Mouse (Mus musculus) left cerebral cortex, postnatal 14 days (tissue): ENCODE data around the gene Bcl2l12. TPM values are rescaled to one million over a fixed set of nuclear protein-coding genes. Genes with fewer than 3 reads are reported as not detected.

Source experiments
- DNase-seq, 2 experiments: peaks; one replicate each; pipeline ENCODE4 v3.0.0; 2021 to 2022; ENCODE audit warnings: low spot score in 2 of 2, mixed read lengths in 1 of 2
- intact Hi-C: fragments of 180-260 bp; cut with DNase I; formaldehyde crosslinking; loops from one replicate; pipeline ENCODE4 v1.15.1; 2025
- total RNA-seq, 2 experiments: library from RNA; stranded (reverse); gene quantifications; 2 replicates each; pipeline ENCODE4 v1.2.3; 2021

The Bcl2l12 gene
- total RNA-seq, 2 experiments from 2014 or later, result 2.7 to 3.3 TPM

- intact Hi-C loops, result no loop called here
- no peak for DNase-seq
These were observed 31.9 kb downstream of the Bcl2l12 start for GRCm38 (mm10) chr7:44966638-44967037.

GRCm38 (mm10) chr7:44965975-44966374 lies 32.5 kb downstream of the Bcl2l12 start:
- intact Hi-C loops, result no loop called here
- DNase-seq, result no peak

GRCm38 (mm10) chr7:44964990-44965389 lies 33.5 kb downstream of the Bcl2l12 start:
- intact Hi-C loops, result no loop called here
- DNase-seq, result no peak

- peak in 1 of 2 experiments; percentile 1 for DNase-seq
- intact Hi-C loops, result no loop called here
These were observed 35.7 kb downstream of the Bcl2l12 start for GRCm38 (mm10) chr7:44962831-44963230.

- intact Hi-C loops, result no loop called here
- peak in 1 of 2 experiments; percentile 2 for DNase-seq
These were observed 36.2 kb downstream of the Bcl2l12 start for GRCm38 (mm10) chr7:44962337-44962736.

GRCm38 (mm10) chr7:44960512-44960910 lies 38.0 kb downstream of the Bcl2l12 start:
- DNase-seq, result no peak
- intact Hi-C loops, result no loop called here

- no peak for DNase-seq
- intact Hi-C loops, result no loop called here
These were observed 38.5 kb downstream of the Bcl2l12 start for GRCm38 (mm10) chr7:44959874-44960511.

GRCm38 (mm10) chr7:44959281-44959680 lies 39.2 kb downstream of the Bcl2l12 start:
- intact Hi-C loops, result no loop called here

GRCm38 (mm10) chr7:44958208-44958607 lies 40.3 kb downstream of the Bcl2l12 start:
- peak; percentile 57 to 75 for DNase-seq
- intact Hi-C loops, result no loop called here

More at GRCm38 (mm10) chr7:44959281-44959680, 39.2 kb downstream of the Bcl2l12 start:
- DNase-seq, result no peak

- intact Hi-C loops, result no loop called here
These were observed 41.2 kb downstream of the Bcl2l12 start for GRCm38 (mm10) chr7:44957183-44957835.

GRCm38 (mm10) chr7:44956266-44956665 lies 42.2 kb downstream of the Bcl2l12 start:
- DNase-seq, result no peak
- intact Hi-C loops, result no loop called here

More at GRCm38 (mm10) chr7:44957183-44957835, 41.2 kb downstream of the Bcl2l12 start:
- DNase-seq, result no peak

GRCm38 (mm10) chr7:44955628-44956027 lies 42.9 kb downstream of the Bcl2l12 start:
- intact Hi-C loops, result loop anchor here (2.0 kb wide), 1 partner anchor 27 kb away; the partner anchor contains the start of gene Ap2a1
- no peak for DNase-seq

GRCm38 (mm10) chr7:44954091-44954885 lies 44.2 kb downstream of the Bcl2l12 start:
- intact Hi-C loops, result loop anchor here (2.0 kb wide), 1 partner anchor 25 kb away; the partner anchor contains the start of gene Ap2a1
- no peak for DNase-seq

GRCm38 (mm10) chr7:44953561-44953960 lies 45.0 kb downstream of the Bcl2l12 start:
- no peak for DNase-seq
- intact Hi-C loops, result no loop called here

- intact Hi-C loops, result no loop called here
- DNase-seq, result peak; percentile 83
These were observed 45.8 kb downstream of the Bcl2l12 start for GRCm38 (mm10) chr7:44952611-44953306.

GRCm38 (mm10) chr7:44951960-44952359 lies 46.6 kb downstream of the Bcl2l12 start:
- DNase-seq, result no peak

GRCm38 (mm10) chr7:44949922-44950321 lies 48.6 kb downstream of the Bcl2l12 start:
- no peak for DNase-seq
- intact Hi-C loops, result no loop called here

More at GRCm38 (mm10) chr7:44951960-44952359, 46.6 kb downstream of the Bcl2l12 start:
- intact Hi-C loops, result no loop called here

GRCm38 (mm10) chr7:44942904-44943303 lies 55.6 kb downstream of the Bcl2l12 start, which contains the start of gene Tsks:
Gene Tsks (plus strand): TSS chr7:44943204.
- intact Hi-C loops, result no loop called here
- DNase-seq, result no peak
